16 mouse cellular contexts compared by ENCODE assay signal in the genomic region with DNA sequence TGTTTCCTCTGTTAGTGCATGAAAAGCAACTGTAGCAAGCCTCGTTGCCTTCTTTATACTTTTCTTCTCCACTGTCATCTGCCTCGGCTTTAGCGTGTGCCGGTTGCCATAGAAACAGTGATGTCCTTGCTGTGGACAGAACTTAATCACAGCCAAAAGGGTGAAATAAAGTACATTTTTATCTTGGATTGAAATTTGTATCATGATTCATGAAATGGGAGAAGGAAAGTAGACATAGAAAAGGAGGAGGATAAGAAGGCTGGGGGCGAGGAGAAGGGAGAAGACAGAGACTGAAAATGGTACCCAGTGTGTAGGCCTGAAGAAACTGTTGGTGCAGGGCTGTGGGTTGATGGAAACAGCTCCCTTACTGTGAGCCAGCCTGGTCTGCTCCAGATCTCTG.
DNase-seq lines count a peak whose midpoint lies in the region; ATAC-seq lines count a peak whose summit lies in the region.
"Had no signal": no experiment of that assay in that cellular context is flagged by ENCODE, and none has a peak within 500 bp of the region (broad histone marks: within the 10 kb centered on the region; RNA-seq: fewer than 3 reads in every experiment).

No protein-coding gene starts in this region.

- ATAC-seq in frontal cortex, adult (ENCODE audit: low TSS enrichment) = peak; percentile 95
- ATAC-seq: activated CD4-positive, CD25-positive, alpha-beta regulatory T cell, adult 4 months had no signal

- DNase-seq in frontal cortex, postnatal 14 days (ENCODE audit: low spot score in 2 of 2) = no peak
- DNase-seq in left cerebral cortex, adult 11 months (ENCODE audit: low spot score) = peak; percentile 9
- no peak for DNase-seq in left cerebral cortex, postnatal 4 days
- peak; percentile 22 for DNase-seq in brain, embryonic 18.5 days (ENCODE audit: low read depth, low spot score)
- peak; percentile 32 to 39 for DNase-seq in left cerebral cortex, postnatal 36 days (ENCODE audit: low spot score in 2 of 2)
- DNase-seq in gastrocnemius, postnatal 10 days = no peak
- no peak for DNase-seq in ovary, postnatal 14 days (ENCODE audit: low spot score)
- DNase-seq: cerebellum, adult 8-10 months; heart, postnatal 4 days; kidney, adult 18-20 months; kidney, postnatal 14 days; layer of hippocampus, postnatal 36 days; lung, postnatal 10 days; spleen, adult 18-20 months had no signal

- intact Hi-C loops in left cerebral cortex, postnatal 4 days (cut with DNase I) = no loop called here
- intact Hi-C loops in left cerebral cortex, postnatal 36 days (cut with DNase I) = no loop called here

Comparison
In these comparisons a context has a peak if more than half of its experiments do, and no peak if none do; other contexts are left out.
1. DNase-seq: peak in left cerebral cortex, adult 11 months (single experiment), brain, embryonic 18.5 days (single experiment) and left cerebral cortex, postnatal 36 days (2 of 2); none in frontal cortex, postnatal 14 days (0 of 2), left cerebral cortex, postnatal 4 days (single experiment), gastrocnemius, postnatal 10 days (single experiment) and ovary, postnatal 14 days (single experiment).